Mouse (Mus musculus) R1 (cell line): ENCODE measurements around the gene Gm11114.

ENCODE experiments used
- DNase-seq: peaks from one replicate; pipeline ENCODE4 v3.0.0-alpha.2; 2018; ENCODE audit warnings: low read depth, low spot score

Gene Gm11114

GRCm38 (mm10) chr9:85357154-85357860, 44.7 kb downstream of the Gm11114 start:
- no peak for DNase-seq
